Mouse (Mus musculus): ENCODE data around the gene Zc3hav1l. TPM values are rescaled to one million over a fixed set of nuclear protein-coding genes. Genes with fewer than 3 reads are reported as not detected.
A peak's percentile ranks its signal among the peaks of the same experiment; 100 is the strongest.

The Zc3hav1l gene
- total RNA-seq (2021): 1 to 10 TPM; 2.9 to 3.5 TPM

- DNase-seq (ENCODE audit: extremely low spot score in 1 of 2, low spot score in 2 of 2): peak; percentile 37 to 84
- intact Hi-C loops (cut with DNase I): no loop called here
Observed at GRCm38 (mm10) chr6:38298761-38299401, at the start of gene Zc3hav1l. Zc3hav1l (minus strand) TSS chr6:38299259.

- intact Hi-C loops (cut with DNase I): no loop called here
- DNase-seq (ENCODE audit: extremely low spot score in 1 of 2, low spot score in 2 of 2): no peak
Observed at GRCm38 (mm10) chr6:38347875-38348274, 48.8 kb upstream of the Zc3hav1l start.

DNA sequence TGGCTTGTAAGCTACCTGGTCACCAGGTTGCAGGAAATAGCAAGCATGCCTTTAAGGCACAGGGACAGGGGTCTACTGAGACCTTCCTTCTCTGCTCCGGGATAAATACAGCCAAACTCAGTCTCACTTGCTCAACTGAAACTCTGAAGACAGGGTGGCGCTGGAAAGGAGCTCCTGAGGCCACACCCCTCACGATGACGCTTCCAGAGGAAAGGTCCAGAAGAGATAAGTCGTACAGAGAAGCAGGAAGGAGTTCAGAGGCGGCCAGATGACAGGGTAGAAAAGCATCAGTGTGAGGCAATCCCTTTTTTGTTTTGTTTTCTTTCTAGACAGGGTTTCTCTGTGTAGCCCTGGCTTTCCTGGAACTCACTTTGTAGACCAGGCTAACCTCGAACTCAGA, 46.7 kb upstream of the Zc3hav1l start:
- intact Hi-C loops (cut with DNase I): no loop called here
- no peak for DNase-seq (ENCODE audit: extremely low spot score in 1 of 2, low spot score in 2 of 2)

DNA sequence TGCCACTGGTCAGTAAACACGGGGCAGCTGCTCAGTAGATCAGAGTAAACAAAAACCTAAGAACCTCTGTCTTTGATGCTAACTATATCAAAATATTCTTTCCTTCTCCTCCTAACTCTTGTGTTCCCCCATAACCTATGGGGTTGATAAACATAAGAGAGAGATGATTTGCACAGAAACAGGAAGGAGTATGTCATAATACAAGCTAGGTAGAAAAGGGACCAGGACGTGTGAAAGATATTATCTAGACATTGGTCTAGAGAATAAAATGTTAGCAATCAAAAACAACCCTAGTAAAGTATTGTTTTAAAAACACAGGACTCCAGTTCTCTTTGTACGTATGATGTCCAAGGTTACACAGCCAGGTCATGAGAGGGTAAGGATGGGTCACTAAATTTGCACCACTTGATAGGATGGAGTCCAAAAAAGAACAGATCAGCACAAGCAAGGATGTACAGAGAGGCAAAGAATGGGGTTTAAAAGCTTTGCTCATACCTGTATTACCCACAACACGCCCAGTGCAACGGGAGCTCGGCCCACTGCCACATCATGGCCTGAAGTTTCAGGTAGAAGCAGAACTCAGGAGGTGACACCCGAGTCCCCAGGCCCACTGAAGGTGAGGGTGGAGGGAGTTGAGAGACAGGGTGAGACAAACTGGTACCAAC, 45.1 kb upstream of the Zc3hav1l start:
- no peak for DNase-seq (ENCODE audit: extremely low spot score in 1 of 2, low spot score in 2 of 2)
- intact Hi-C loops (cut with DNase I): no loop called here

GRCm38 (mm10) chr6:38343581-38343980, 44.5 kb upstream of the Zc3hav1l start:
- intact Hi-C loops (cut with DNase I): no loop called here
- DNase-seq (ENCODE audit: extremely low spot score in 1 of 2, low spot score in 2 of 2): no peak

DNA sequence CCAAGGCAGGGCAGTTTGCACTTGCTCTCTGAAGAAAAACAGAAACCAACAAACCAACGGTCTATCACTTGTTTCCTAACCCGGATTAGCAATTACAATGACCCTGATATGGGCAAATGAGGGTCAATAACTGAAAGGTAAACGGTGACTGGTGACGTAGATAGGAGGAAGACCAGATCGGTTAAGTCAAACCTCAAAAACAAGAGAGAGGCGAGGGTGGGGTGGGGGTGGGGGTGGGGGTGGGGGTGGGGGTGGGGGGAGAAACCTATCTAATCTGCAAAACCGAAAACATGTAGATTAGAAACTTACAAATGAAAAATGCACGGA, 43.6 kb upstream of the Zc3hav1l start:
- no peak for DNase-seq (ENCODE audit: extremely low spot score in 1 of 2, low spot score in 2 of 2)
- intact Hi-C loops (cut with DNase I): no loop called here

GRCm38 (mm10) chr6:38341751-38342665, 42.9 kb upstream of the Zc3hav1l start:
- intact Hi-C loops (cut with DNase I): no loop called here
- no peak for DNase-seq (ENCODE audit: extremely low spot score in 1 of 2, low spot score in 2 of 2)

- DNase-seq (ENCODE audit: extremely low spot score in 1 of 2, low spot score in 2 of 2): no peak
- intact Hi-C loops (cut with DNase I): no loop called here
Observed at GRCm38 (mm10) chr6:38339078-38339477, 40.0 kb upstream of the Zc3hav1l start.

GRCm38 (mm10) chr6:38337951-38338350, 38.9 kb upstream of the Zc3hav1l start:
- intact Hi-C loops (cut with DNase I): no loop called here
- DNase-seq (ENCODE audit: extremely low spot score in 1 of 2, low spot score in 2 of 2): no peak

- intact Hi-C loops (cut with DNase I): no loop called here
- DNase-seq (ENCODE audit: extremely low spot score in 1 of 2, low spot score in 2 of 2): no peak
Observed at GRCm38 (mm10) chr6:38337166-38337705, 38.2 kb upstream of the Zc3hav1l start.

DNA sequence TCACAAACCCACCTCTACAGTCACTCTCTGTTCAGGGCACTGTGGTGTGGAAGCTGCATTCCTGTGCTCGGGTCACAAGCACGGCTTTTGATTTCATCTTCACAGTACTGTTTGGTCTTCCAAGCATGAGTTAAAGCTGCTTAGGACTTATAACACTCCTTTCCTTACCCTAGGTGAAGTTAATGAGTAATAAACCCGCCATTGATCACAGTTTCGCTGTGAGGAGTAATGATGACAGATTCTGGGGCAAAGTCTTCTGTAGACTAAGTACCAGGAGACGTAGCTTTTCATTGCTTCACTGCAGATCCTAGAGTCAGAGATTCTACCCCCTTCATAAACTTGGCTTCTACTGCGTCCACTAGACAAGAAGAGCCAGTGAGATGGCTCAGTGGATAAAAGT, 36.2 kb upstream of the Zc3hav1l start:
- no peak for DNase-seq (ENCODE audit: extremely low spot score in 1 of 2, low spot score in 2 of 2)
- intact Hi-C loops (cut with DNase I): no loop called here

DNA sequence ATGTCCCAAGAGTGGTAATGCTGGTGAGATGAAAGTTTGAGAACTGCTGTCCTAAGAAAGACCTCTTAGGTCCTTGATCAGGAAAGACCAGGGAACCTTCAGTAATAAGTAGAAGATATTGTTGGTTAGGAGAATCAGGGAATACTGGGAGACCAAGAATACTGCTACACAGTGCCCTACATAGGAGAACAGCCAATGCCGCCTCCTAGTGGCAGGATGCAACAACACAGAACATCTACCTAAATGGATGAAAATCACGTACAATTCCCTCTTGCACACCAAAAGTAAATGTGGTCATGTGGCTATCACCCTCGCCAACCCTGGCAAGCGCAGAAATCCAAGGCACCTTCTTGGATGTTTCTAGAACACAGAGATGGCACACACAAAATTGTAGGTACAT, 27.5 kb upstream of the Zc3hav1l start:
- DNase-seq (ENCODE audit: extremely low spot score in 1 of 2, low spot score in 2 of 2): peak; percentile 9 to 41
- intact Hi-C loops (cut with DNase I): loop anchor here (2.0 kb wide), 1 partner anchor 166 kb away; no protein-coding TSS in a partner anchor

- intact Hi-C loops (cut with DNase I): no loop called here
Observed at GRCm38 (mm10) chr6:38320621-38321020, 21.6 kb upstream of the Zc3hav1l start.

DNA sequence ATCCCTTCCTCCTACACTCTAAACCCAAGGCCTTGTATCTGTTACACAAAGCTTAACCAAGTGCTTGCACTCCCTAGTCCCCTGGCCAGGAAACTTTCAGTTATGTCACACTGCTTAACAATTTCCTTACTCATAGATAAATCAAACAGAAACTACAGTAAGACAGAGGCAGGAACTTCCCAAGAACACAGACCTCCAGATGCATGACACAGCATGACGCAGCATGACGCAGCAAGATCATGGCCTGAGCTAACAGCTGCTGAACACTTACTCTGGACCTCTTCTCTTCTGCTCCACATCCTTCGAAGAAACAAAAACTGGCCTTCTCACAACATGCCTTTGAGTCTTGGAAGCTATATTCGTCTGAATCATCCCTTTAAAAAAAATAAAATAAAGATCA, 17.0 kb upstream of the Zc3hav1l start:
- no peak for DNase-seq (ENCODE audit: extremely low spot score in 1 of 2, low spot score in 2 of 2)
- intact Hi-C loops (cut with DNase I): no loop called here

More at GRCm38 (mm10) chr6:38320621-38321020, 21.6 kb upstream of the Zc3hav1l start:
- no peak for DNase-seq (ENCODE audit: extremely low spot score in 1 of 2, low spot score in 2 of 2)

GRCm38 (mm10) chr6:38309741-38310140, 10.7 kb upstream of the Zc3hav1l start:
- intact Hi-C loops (cut with DNase I): no loop called here
- no peak for DNase-seq (ENCODE audit: extremely low spot score in 1 of 2, low spot score in 2 of 2)

DNA sequence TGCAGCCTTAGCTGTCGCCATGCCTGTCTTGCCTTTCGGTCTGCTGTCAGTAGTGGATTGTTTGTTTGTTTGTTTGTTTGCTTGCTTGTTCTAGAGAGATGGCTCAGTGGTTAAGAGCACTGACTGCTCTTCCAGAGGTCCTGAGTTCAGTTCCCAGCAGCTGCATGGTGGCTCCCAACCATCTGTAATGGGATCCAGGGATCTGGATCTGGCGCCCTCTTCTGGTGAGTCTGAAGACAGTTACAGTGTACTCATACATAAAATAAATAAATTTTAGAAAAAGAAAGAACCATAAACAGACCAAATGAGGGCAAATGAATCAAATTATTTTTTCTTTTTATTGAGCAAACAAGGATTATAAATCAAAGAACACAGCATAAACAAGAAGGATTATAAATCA, 5.9 kb upstream of the Zc3hav1l start:
- no peak for DNase-seq (ENCODE audit: extremely low spot score in 1 of 2, low spot score in 2 of 2)
- intact Hi-C loops (cut with DNase I): no loop called here

GRCm38 (mm10) chr6:38298246-38298635, 818 bp downstream of the Zc3hav1l start:
- no peak for DNase-seq (ENCODE audit: extremely low spot score in 1 of 2, low spot score in 2 of 2)
- intact Hi-C loops (cut with DNase I): no loop called here

- intact Hi-C loops (cut with DNase I): no loop called here
- no peak for DNase-seq (ENCODE audit: extremely low spot score in 1 of 2, low spot score in 2 of 2)
Observed at GRCm38 (mm10) chr6:38297580-38298245, 1.3 kb downstream of the Zc3hav1l start.

GRCm38 (mm10) chr6:38293708-38294107, 5.4 kb downstream of the Zc3hav1l start:
- intact Hi-C loops (cut with DNase I): no loop called here
- DNase-seq (ENCODE audit: extremely low spot score in 1 of 2, low spot score in 2 of 2): no peak

Measured in left cerebral cortex, postnatal 10 days (tissue).